Mouse (Mus musculus) forebrain, embryonic 12.5 days (tissue): ENCODE data around the gene Ppat. TPM values are rescaled to one million over a fixed set of nuclear protein-coding genes. Genes with fewer than 3 reads are reported as not detected.

ENCODE experiments used
- ATAC-seq: fragments of 200-750 bp; cut with Nextera tagmentation; 2 replicates; pipeline ENCODE4 v1.8.0; 2017; ENCODE audit warnings: moderate TSS enrichment; ENCODE audit not compliant: low FRiP score
- H3K27ac ChIP-seq: fragments of 300-500 bp; sonication (generic); 2 replicates; pipeline ENCODE4 v1.5.1; 2016; ENCODE audit warnings: mild to moderate bottlenecking
- H3K27me3 ChIP-seq: fragments of 300-500 bp; sonication (generic); 2 replicates; pipeline ENCODE4 v1.6.1; 2016; ENCODE audit warnings: mild to moderate bottlenecking
- H3K36me3 ChIP-seq: fragments of 300-500 bp; sonication (generic); replicated peaks from 2 replicates; pipeline ENCODE4 v1.6.1; 2016; ENCODE audit warnings: mild to moderate bottlenecking
- H3K4me1 ChIP-seq: fragments of 300-500 bp; sonication (generic); 2 replicates; pipeline ENCODE4 v1.6.1; 2016
- H3K4me2 ChIP-seq: fragments of 300-500 bp; sonication (generic); 2 replicates; pipeline ENCODE4 v1.6.1; 2016; ENCODE audit warnings: mild to moderate bottlenecking, moderate library complexity
- H3K4me3 ChIP-seq: fragments of 300-500 bp; sonication (generic); replicated peaks from 2 replicates; pipeline ENCODE4 v1.5.1; 2016; ENCODE audit warnings: mild to moderate bottlenecking
- H3K9ac ChIP-seq: fragments of 300-500 bp; sonication (generic); 2 replicates; pipeline ENCODE4 v1.6.1; 2016; ENCODE audit warnings: mild to moderate bottlenecking
- H3K9me3 ChIP-seq: fragments of 300-500 bp; sonication (generic); 2 replicates; pipeline ENCODE4 v1.6.1; 2016
- WGBS: fragments of 180-500 bp; shearing (Covaris S2); methylation state at CpG from one replicate; pipeline ENCODE4 v1.1.7; 2016; 5-methylcytosine and 5-hydroxymethylcytosine counted together
- polyA plus RNA-seq: library from polyadenylated mRNA; unstranded; fragments of >200 nt; fragmentation: Nextera tagmentation; extraction: Ambion mirVana; gene quantifications from 2 replicates; pipeline ENCODE4 v1.2.1, GENCODE M21; 2016

Gene Ppat
- polyA plus RNA-seq, 1 experiment from 2014 or later: 31.8 TPM

GRCm38 (mm10) chr5:76904713-76905404 is 46.5 kb downstream of the Ppat start:
- Histone ChIP-seq H3K4me2 (peak overlapping the region; percentile 64), H3K27me3 (no peaks in the 10 kb centered on the region), H3K4me1 (0 out of 2 replicates have a peak, but pooled peaks cover 7% of the 10 kb centered on the region), H3K4me3 (peak overlapping the region; percentile 71), H3K9me3 (no peaks in the 10 kb centered on the region), H3K27ac (peak overlapping the region; percentile 84), H3K36me3 (no peaks in the 10 kb centered on the region), H3K9ac (peak overlapping the region; percentile 80)
- ATAC-seq: no peak; the same call in 1 of the 2 replicates
- 3% methylated on average over 19 of the region's 19 CpGs for WGBS

- WGBS: 84% methylated on average over 4 of the region's 4 CpGs
- H3K4me1 ChIP-seq: 0 out of 2 replicates have a peak, but pooled peaks cover 7% of the 10 kb centered on the region
- H3K9me3 ChIP-seq: no peaks in the 10 kb centered on the region
- no peak overlapping the region for H3K4me3 ChIP-seq
- H3K27ac ChIP-seq: no peak overlapping the region
- ATAC-seq: no peak
- H3K36me3 ChIP-seq: 0 out of 2 replicates have a peak, but pooled peaks cover 4% of the 10 kb centered on the region
- H3K9ac ChIP-seq: no peak overlapping the region
- no peak overlapping the region for H3K4me2 ChIP-seq
- no peaks in the 10 kb centered on the region for H3K27me3 ChIP-seq
Observed at GRCm38 (mm10) chr5:76902131-76902530, 49.2 kb downstream of the Ppat start.

GRCm38 (mm10) chr5:76893084-76893483 is 58.3 kb downstream of the Ppat start:
- 95% methylated on average over 2 of the region's 2 CpGs for WGBS
- Histone ChIP-seq H3K27me3 (no peaks in the 10 kb centered on the region), H3K9ac (no peak overlapping the region), H3K36me3 (peaks cover 46% of the 10 kb centered on the region), H3K9me3 (no peaks in the 10 kb centered on the region), H3K4me1 (no peaks in the 10 kb centered on the region), H3K27ac (no peak overlapping the region), H3K4me2 (no peak overlapping the region), H3K4me3 (no peak overlapping the region)
- ATAC-seq: no peak

- WGBS: 94% methylated on average over 2 of the region's 2 CpGs
- no peaks in the 10 kb centered on the region for H3K27me3 ChIP-seq
- H3K9ac ChIP-seq: no peak overlapping the region
- H3K4me3 ChIP-seq: no peak overlapping the region
- H3K27ac ChIP-seq: no peak overlapping the region
- H3K36me3 ChIP-seq: peaks cover 48% of the 10 kb centered on the region
- no peak for ATAC-seq
- H3K4me1 ChIP-seq: no peaks in the 10 kb centered on the region
- H3K4me2 ChIP-seq: no peak overlapping the region
- H3K9me3 ChIP-seq: no peaks in the 10 kb centered on the region
Observed at GRCm38 (mm10) chr5:76892608-76893007, 58.8 kb downstream of the Ppat start.

GRCm38 (mm10) chr5:76887011-76887410 is 64.4 kb downstream of the Ppat start:
- WGBS: 94% methylated on average over 2 of the region's 2 CpGs
- no peak for ATAC-seq
- Histone ChIP-seq H3K4me2 (no peak overlapping the region), H3K4me1 (no peaks in the 10 kb centered on the region), H3K36me3 (peaks cover 63% of the 10 kb centered on the region), H3K27ac (no peak overlapping the region), H3K9ac (no peak overlapping the region), H3K4me3 (no peak overlapping the region), H3K27me3 (no peaks in the 10 kb centered on the region), H3K9me3 (no peaks in the 10 kb centered on the region)

GRCm38 (mm10) chr5:76884107-76884506 is 67.3 kb downstream of the Ppat start:
- H3K4me2 ChIP-seq: no peak overlapping the region
- no peaks in the 10 kb centered on the region for H3K27me3 ChIP-seq
- no peak for ATAC-seq
- WGBS: 95% methylated on average over 1 of the region's 1 CpGs
- H3K4me3 ChIP-seq: no peak overlapping the region
- H3K4me1 ChIP-seq: no peaks in the 10 kb centered on the region
- no peak overlapping the region for H3K9ac ChIP-seq
- no peak overlapping the region for H3K27ac ChIP-seq
- no peaks in the 10 kb centered on the region for H3K9me3 ChIP-seq
- H3K36me3 ChIP-seq: peaks cover 51% of the 10 kb centered on the region

- Histone ChIP-seq H3K9me3 (no peaks in the 10 kb centered on the region), H3K27me3 (no peaks in the 10 kb centered on the region), H3K4me1 (no peaks in the 10 kb centered on the region), H3K9ac (no peak overlapping the region), H3K4me2 (no peak overlapping the region), H3K36me3 (peaks cover 54% of the 10 kb centered on the region), H3K27ac (no peak overlapping the region), H3K4me3 (no peak overlapping the region)
- 91% methylated on average over 25 of the region's 25 CpGs for WGBS
- no peak for ATAC-seq
Observed at GRCm38 (mm10) chr5:76876106-76876758, 75.1 kb downstream of the Ppat start.

GRCm38 (mm10) chr5:76869553-76869952 is 81.8 kb downstream of the Ppat start:
- Histone ChIP-seq H3K9ac (no peak overlapping the region), H3K4me2 (peak overlapping the region; percentile 29), H3K36me3 (peaks cover 86% of the 10 kb centered on the region), H3K27ac (no peak overlapping the region), H3K4me3 (no peak overlapping the region), H3K27me3 (no peaks in the 10 kb centered on the region), H3K4me1 (no peaks in the 10 kb centered on the region; the same call in 1 of the 2 replicates), H3K9me3 (no peaks in the 10 kb centered on the region)
- 54% methylated on average over 6 of the region's 6 CpGs for WGBS
- no peak for ATAC-seq

- Histone ChIP-seq H3K4me2 (peak overlapping the region; percentile 29), H3K27ac (no peak overlapping the region), H3K9me3 (no peaks in the 10 kb centered on the region), H3K4me3 (peak overlapping the region; percentile 15; the same call in 1 of the 2 replicates), H3K27me3 (no peaks in the 10 kb centered on the region), H3K36me3 (peaks cover 81% of the 10 kb centered on the region), H3K9ac (no peak overlapping the region), H3K4me1 (no peaks in the 10 kb centered on the region; the same call in 1 of the 2 replicates)
- ATAC-seq: peak; percentile 63; the same call in 1 of the 2 replicates
- WGBS: 28% methylated on average over 16 of the region's 16 CpGs
Observed at GRCm38 (mm10) chr5:76868693-76869286, 82.6 kb downstream of the Ppat start.

GRCm38 (mm10) chr5:76866819-76867218 is 84.6 kb downstream of the Ppat start:
- Histone ChIP-seq H3K36me3 (peaks cover 70% of the 10 kb centered on the region), H3K4me1 (no peaks in the 10 kb centered on the region; the same call in 1 of the 2 replicates), H3K4me3 (no peak overlapping the region), H3K27ac (no peak overlapping the region), H3K9ac (no peak overlapping the region), H3K9me3 (no peaks in the 10 kb centered on the region), H3K27me3 (no peaks in the 10 kb centered on the region), H3K4me2 (no peak overlapping the region)
- 84% methylated on average over 8 of the region's 8 CpGs for WGBS
- no peak for ATAC-seq
